In genomic region chr10:96609356-96610345, GRCm38 (mm10) we compare ENCODE assay signal across 26 mouse cellular contexts. TPM values are rescaled to one million over a fixed set of nuclear protein-coding genes. Genes with fewer than 3 reads are reported as not detected.
DNase-seq lines count a peak whose midpoint lies in the region; ATAC-seq and TF ChIP-seq lines count a peak whose summit lies in the region.
"Had no signal": no experiment of that assay in that cellular context is flagged by ENCODE, and none has a peak within 500 bp of the region (broad histone marks: within the 10 kb centered on the region; RNA-seq: fewer than 3 reads in every experiment).

No protein-coding gene starts in this region.

- no peak overlapping the region for H3K9ac ChIP-seq in ES-Bruce4 (ENCODE audit: low read depth, poor library complexity, severe bottlenecking)
- H3K9ac ChIP-seq: kidney, embryonic 15.5 days; liver, embryonic 15.5 days; lung, embryonic 15.5 days; neural tube, embryonic 15.5 days had no signal

- peak overlapping the region; percentile 50; the same call in 1 of the 2 replicates for H3K27ac ChIP-seq in thymus, adult 2 months (ENCODE audit: control insufficient read depth, insufficient read depth, low read length)
- 0 out of 2 replicates have a peak overlapping the region, but pooled peaks have one; percentile 13 for H3K27ac ChIP-seq in ES-Bruce4 (ENCODE audit: insufficient read depth, low read length)
- H3K27ac ChIP-seq: gastrocnemius, adult 2 months; heart, embryonic 10.5 days; hindbrain, embryonic 10.5 days; hindbrain, postnatal 0 days; kidney, embryonic 15.5 days; limb, embryonic 10.5 days; liver, embryonic 15.5 days; lung, embryonic 15.5 days; neural tube, embryonic 15.5 days had no signal

- H3K27me3 ChIP-seq in thymus, adult 2 months (ENCODE audit: control insufficient read depth, insufficient read depth, low read length) = no peaks in the 10 kb centered on the region
- H3K27me3 ChIP-seq in ES-Bruce4 (ENCODE audit: control insufficient read depth, insufficient read depth, low read length, poor library complexity, severe bottlenecking) = no peaks in the 10 kb centered on the region
- H3K27me3 ChIP-seq: kidney, embryonic 15.5 days; liver, embryonic 15.5 days; lung, embryonic 15.5 days; neural tube, embryonic 15.5 days had no signal

- H3K4me3 ChIP-seq in thymus, adult 2 months (ENCODE audit: control insufficient read depth, insufficient read depth, low read length) = no peak overlapping the region
- H3K4me3 ChIP-seq in ES-Bruce4 (ENCODE audit: low read depth, low read length) = no peak overlapping the region
- H3K4me3 ChIP-seq: gastrocnemius, adult 2 months; heart, embryonic 10.5 days; hindbrain, embryonic 10.5 days; kidney, embryonic 15.5 days; limb, embryonic 10.5 days; liver, embryonic 15.5 days; lung, embryonic 15.5 days; myocyte; neural tube, embryonic 15.5 days had no signal

- TF ChIP-seq POLR2A in thymus, adult 2 months (IDR thresholded peaks at IDR 0.05; ENCODE audit: control insufficient read depth, extremely low read depth, insufficient read depth, low read length, poor library complexity) = no peak
- no peak for TF ChIP-seq POLR2A in ES-Bruce4 (IDR thresholded peaks at IDR 0.05; ENCODE audit: insufficient read depth, low read length)

- peaks cover 7% of the 10 kb centered on the region for H3K4me1 ChIP-seq in thymus, adult 2 months (replicated peaks; ENCODE audit: control insufficient read depth, insufficient read depth, low read length)
- H3K4me1 ChIP-seq in ES-Bruce4 (ENCODE audit: control insufficient read depth, insufficient read depth, low read length) = peaks cover 2% of the 10 kb centered on the region
- H3K4me1 ChIP-seq: heart, embryonic 10.5 days; hindbrain, embryonic 10.5 days; kidney, embryonic 15.5 days; limb, embryonic 10.5 days; lung, embryonic 15.5 days; neural tube, embryonic 15.5 days had no signal

- peak; percentile 76 for ATAC-seq in inflammation-experienced regulatory T-cells, adult 6 months
- ATAC-seq: forebrain, embryonic 14.5 days; hindbrain, postnatal 0 days; midbrain, embryonic 16.5 days had no signal

- peak; percentile 40 for DNase-seq in thymus, adult 2 months
- no peak for DNase-seq in thymus, postnatal 0 days (ENCODE audit: low spot score)
- DNase-seq in ZHBTc4 (ENCODE audit: low read depth, low spot score) = peak; percentile 82
- no peak for DNase-seq in layer of hippocampus, adult 18-20 months (ENCODE audit: low spot score in 2 of 2)
- DNase-seq in right cerebral cortex, postnatal 14 days = no peak
- DNase-seq: cerebellum, adult 2 months; cerebellum, postnatal 25 days; gastrocnemius, adult 2 months; kidney, adult 11 months; kidney, postnatal 36 days; layer of hippocampus, adult 9-11 months; liver; lung, postnatal 4 days had no signal

- no peaks in the 10 kb centered on the region for H3K36me3 ChIP-seq in thymus, adult 2 months (ENCODE audit: control insufficient read depth, insufficient read depth, low read length)
- H3K36me3 ChIP-seq in ES-Bruce4 (ENCODE audit: control insufficient read depth, insufficient read depth, low read length, poor library complexity, severe bottlenecking) = no peaks in the 10 kb centered on the region
- H3K36me3 ChIP-seq: heart, embryonic 10.5 days; hindbrain, embryonic 10.5 days; kidney, embryonic 15.5 days; limb, embryonic 10.5 days; liver, embryonic 15.5 days; lung, embryonic 15.5 days; neural tube, embryonic 15.5 days had no signal

- H3K9me3 ChIP-seq in ES-Bruce4 (replicated peaks; ENCODE audit: control insufficient read depth, insufficient read depth, low read length, poor library complexity, severe bottlenecking) = no peaks in the 10 kb centered on the region
- H3K9me3 ChIP-seq: heart, embryonic 10.5 days; hindbrain, embryonic 10.5 days; kidney, embryonic 15.5 days; limb, embryonic 10.5 days; liver, embryonic 15.5 days; lung, embryonic 15.5 days; neural tube, embryonic 15.5 days had no signal

- 84% methylated on average over 8 of the region's 8 CpGs for WGBS in thymus, adult 2 months

- no peak for TF ChIP-seq EP300 in ES-Bruce4 (IDR thresholded peaks at IDR 0.05; ENCODE audit: insufficient read depth, low read depth, low read length)

- no peak for TF ChIP-seq CTCF in thymus, adult 2 months (IDR thresholded peaks at IDR 0.05; ENCODE audit: borderline replicate concordance, control insufficient read depth, extremely low read depth, insufficient read depth, low read length, poor library complexity)
- no peak for TF ChIP-seq CTCF in ES-Bruce4 (IDR thresholded peaks at IDR 0.05; ENCODE audit: low read depth, low read length)

RNA-seq across cellular contexts. Expression of gene Btg1, which starts 7.2 kb away (rescaled TPM):
- polyA plus RNA-seq in thymus, adult 2 months (2012; rRNA removed) = 78.1 and 106 TPM in 2 replicates
- 127 and 139 TPM in 2 replicates for polyA plus RNA-seq in thymus, postnatal 0 days (2015; fragmentation: Nextera tagmentation; extraction: Ambion mirVana)
- 42.0 and 42.6 TPM in 2 replicates for polyA plus RNA-seq in ES-Bruce4 (2011; ENCODE audit: insufficient read depth, insufficient read length, low read depth, missing spikeins)
- polyA plus RNA-seq in inflammation-experienced regulatory T-cells, adult 6 months (2017; shearing (Covaris generic)) = 100 to 1,000 TPM; 133 to 334 (median 288) TPM
- total RNA-seq in layer of hippocampus, adult 18-20 months (2021) = 10 to 100 TPM; 56.3 to 60.6 TPM

Comparison
In these comparisons a context has a peak if more than half of its experiments do, and no peak if none do; other contexts are left out.
1. DNase-seq: peak in thymus, adult 2 months (single experiment) and ZHBTc4 (single experiment); none in thymus, postnatal 0 days (single experiment), layer of hippocampus, adult 18-20 months (0 of 2) and right cerebral cortex, postnatal 14 days (single experiment).